In genomic region chr10:127945432-127946064, GRCm38 (mm10) we compare ENCODE assay signal across 10 mouse cellular contexts. TPM values are rescaled to one million over a fixed set of nuclear protein-coding genes. Genes with fewer than 3 reads are reported as not detected.
A peak's percentile ranks its signal among the peaks of the same experiment; 100 is the strongest.
DNase-seq lines count a peak whose midpoint lies in the region; ATAC-seq and TF ChIP-seq lines count a peak whose summit lies in the region.
"Had no signal": no experiment of that assay in that cellular context is flagged by ENCODE, and none has a peak within 500 bp of the region (broad histone marks: within the 10 kb centered on the region; RNA-seq: fewer than 3 reads in every experiment).

No protein-coding gene starts in this region.

- H3K4me3 ChIP-seq in forebrain, embryonic 13.5 days = no peak overlapping the region
- no peak overlapping the region for H3K4me3 ChIP-seq in limb, embryonic 11.5 days (ENCODE audit: low read depth, low read length)
- H3K4me3 ChIP-seq in midbrain, postnatal 0 days (ENCODE audit: low read depth, low read length) = no peak overlapping the region
- H3K4me3 ChIP-seq: stomach, embryonic 15.5 days had no signal

- H3K27ac ChIP-seq in forebrain, embryonic 13.5 days = no peak overlapping the region
- H3K27ac ChIP-seq in limb, embryonic 11.5 days (replicated peaks; ENCODE audit: low read depth, low read length) = no peak overlapping the region
- no peak overlapping the region for H3K27ac ChIP-seq in midbrain, postnatal 0 days (ENCODE audit: low read depth, low read length)
- H3K27ac ChIP-seq: stomach, embryonic 15.5 days had no signal

- peak; percentile 59; the same call in 1 of the 2 replicates for ATAC-seq in forebrain, embryonic 13.5 days
- ATAC-seq in inflammation-experienced regulatory T-cells, adult 6 months = peak; percentile 46
- ATAC-seq in limb, embryonic 11.5 days (ENCODE audit: insufficient number of reproducible peaks, low FRiP score, low TSS enrichment, low read depth) = peak; percentile 80; the same call in 1 of the 2 replicates
- peak; percentile 65; the same call in 1 of the 2 replicates for ATAC-seq in midbrain, postnatal 0 days (ENCODE audit: low FRiP score)

- H3K36me3 ChIP-seq in forebrain, embryonic 13.5 days (ENCODE audit: poor library complexity, severe bottlenecking) = no peaks in the 10 kb centered on the region
- H3K36me3 ChIP-seq in limb, embryonic 11.5 days (ENCODE audit: control insufficient read depth, insufficient read depth, low read length) = no peaks in the 10 kb centered on the region
- no peaks in the 10 kb centered on the region for H3K36me3 ChIP-seq in midbrain, postnatal 0 days (ENCODE audit: insufficient read depth, low read length)
- H3K36me3 ChIP-seq: stomach, embryonic 15.5 days had no signal

- no peaks in the 10 kb centered on the region for H3K9me3 ChIP-seq in forebrain, embryonic 13.5 days (replicated peaks)
- H3K9me3 ChIP-seq in limb, embryonic 11.5 days (ENCODE audit: control insufficient read depth, low read length) = no peaks in the 10 kb centered on the region
- no peaks in the 10 kb centered on the region for H3K9me3 ChIP-seq in midbrain, postnatal 0 days (ENCODE audit: low read length)
- H3K9me3 ChIP-seq: stomach, embryonic 15.5 days had no signal

- H3K4me1 ChIP-seq in forebrain, embryonic 13.5 days = no peaks in the 10 kb centered on the region
- no peaks in the 10 kb centered on the region for H3K4me1 ChIP-seq in limb, embryonic 11.5 days (ENCODE audit: control insufficient read depth, insufficient read depth, low read length)
- no peaks in the 10 kb centered on the region for H3K4me1 ChIP-seq in midbrain, postnatal 0 days (ENCODE audit: insufficient read depth, low read length)
- H3K4me1 ChIP-seq: stomach, embryonic 15.5 days had no signal

- TF ChIP-seq CTCF in midbrain, postnatal 0 days (IDR thresholded peaks at IDR 0.05) = peak; percentile 88

- H3K4me2 ChIP-seq in forebrain, embryonic 13.5 days = no peak overlapping the region
- H3K4me2 ChIP-seq in limb, embryonic 11.5 days (ENCODE audit: low read depth, severe bottlenecking) = no peak overlapping the region
- H3K4me2 ChIP-seq in midbrain, postnatal 0 days (ENCODE audit: low read depth, low read length, poor library complexity, severe bottlenecking) = no peak overlapping the region
- H3K4me2 ChIP-seq: stomach, embryonic 15.5 days had no signal

- peak; percentile 37 for DNase-seq in urinary bladder, postnatal 14 days (ENCODE audit: low spot score)
- no peak for DNase-seq in urinary bladder, postnatal 25 days (ENCODE audit: low spot score)
- peak; percentile 50 for DNase-seq in c-Kit-positive CD71-negative TER-119-negative erythroid progenitor cells, embryonic 14.5 days (ENCODE audit: low read depth)
- peak; percentile 74 for DNase-seq in limb, embryonic 11.5 days (ENCODE audit: low spot score)
- peak; percentile 72 for DNase-seq in midbrain, postnatal 0 days (ENCODE audit: low spot score)
- peak; percentile 56 for DNase-seq in thymus, postnatal 25 days

- H3K27me3 ChIP-seq in forebrain, embryonic 13.5 days = no peaks in the 10 kb centered on the region
- H3K27me3 ChIP-seq in limb, embryonic 11.5 days (ENCODE audit: control insufficient read depth, insufficient read depth, low read length) = no peaks in the 10 kb centered on the region
- H3K27me3 ChIP-seq in midbrain, postnatal 0 days (ENCODE audit: insufficient read depth, low read length) = no peaks in the 10 kb centered on the region
- H3K27me3 ChIP-seq: stomach, embryonic 15.5 days had no signal

- H3K9ac ChIP-seq in forebrain, embryonic 13.5 days = no peak overlapping the region
- H3K9ac ChIP-seq in limb, embryonic 11.5 days (ENCODE audit: low read length) = no peak overlapping the region
- no peak overlapping the region for H3K9ac ChIP-seq in midbrain, postnatal 0 days (replicated peaks; ENCODE audit: low read length, poor library complexity, severe bottlenecking)
- H3K9ac ChIP-seq: stomach, embryonic 15.5 days had no signal

- 30% methylated on average over 5 of the region's 5 CpGs for WGBS in forebrain, embryonic 13.5 days
- 31% methylated on average over 5 of the region's 5 CpGs for WGBS in limb, embryonic 11.5 days
- WGBS in midbrain, postnatal 0 days = 32% methylated on average over 5 of the region's 5 CpGs

RNA-seq across cellular contexts. Expression of gene Sdr9c7, which starts 47.2 kb away (rescaled TPM):
- not detected in 2 replicates for polyA plus RNA-seq in forebrain, embryonic 13.5 days (2015; fragmentation: Nextera tagmentation; extraction: Ambion mirVana)
- not detected for polyA plus RNA-seq in inflammation-experienced regulatory T-cells, adult 6 months (2017; shearing (Covaris generic))
- polyA plus RNA-seq in limb, embryonic 11.5 days (2014; fragmentation: Nextera tagmentation; extraction: Ambion mirVana) = not detected in 2 replicates
- total RNA-seq in midbrain, postnatal 0 days (2014; rRNA removed) = 0.99 TPM in 1 of 2 replicates, not detected in the other
- polyA plus RNA-seq in midbrain, postnatal 0 days (2015; fragmentation: Nextera tagmentation; extraction: Ambion mirVana) = not detected in 2 replicates
- total RNA-seq: gastrocnemius, adult 8-10 months had no signal

RNA-seq across cellular contexts. Expression of gene Rdh7, which starts 56.9 kb away (rescaled TPM):
- polyA plus RNA-seq in forebrain, embryonic 13.5 days (2015; fragmentation: Nextera tagmentation; extraction: Ambion mirVana) = not detected in 2 replicates
- polyA plus RNA-seq in inflammation-experienced regulatory T-cells, adult 6 months (2017; shearing (Covaris generic)) = not detected
- polyA plus RNA-seq in limb, embryonic 11.5 days (2014; fragmentation: Nextera tagmentation; extraction: Ambion mirVana) = not detected in 2 replicates
- not detected in 2 replicates for total RNA-seq in midbrain, postnatal 0 days (2014; rRNA removed)
- not detected in 2 replicates for polyA plus RNA-seq in midbrain, postnatal 0 days (2015; fragmentation: Nextera tagmentation; extraction: Ambion mirVana)
